Mouse (Mus musculus) heart, embryonic 15.5 days (tissue): ENCODE measurements around the gene Actr8. TPM values are rescaled to one million over a fixed set of nuclear protein-coding genes. Genes with fewer than 3 reads are reported as not detected.
A peak's percentile ranks its signal among the peaks of the same experiment; 100 is the strongest.

Source experiments
- ATAC-seq: fragments of 200-750 bp; cut with Nextera tagmentation; replicated peaks from 2 replicates; pipeline ENCODE4 v1.8.0; 2017; ENCODE audit warnings: low read depth, moderate TSS enrichment; ENCODE audit not compliant: insufficient number of reproducible peaks, insufficient read depth, low FRiP score
- H3K27ac ChIP-seq: fragments of 300-500 bp; sonication (generic); 2 replicates; pipeline ENCODE4 v1.5.1; 2015; ENCODE audit warnings: mild to moderate bottlenecking, inconsistent platforms
- H3K27me3 ChIP-seq: fragments of 300-500 bp; sonication (generic); 2 replicates; pipeline ENCODE4 v1.6.1; 2015; ENCODE audit warnings: inconsistent platforms
- H3K36me3 ChIP-seq: fragments of 300-500 bp; sonication (generic); 2 replicates; pipeline ENCODE4 v1.6.1; 2015; ENCODE audit warnings: mild to moderate bottlenecking, inconsistent platforms
- H3K4me1 ChIP-seq: fragments of 300-500 bp; sonication (generic); replicated peaks from 2 replicates; pipeline ENCODE4 v1.6.1; 2015; ENCODE audit warnings: inconsistent platforms
- H3K4me2 ChIP-seq: fragments of 300-500 bp; sonication (generic); 2 replicates; pipeline ENCODE4 v1.6.1; 2015; ENCODE audit warnings: inconsistent platforms, mild to moderate bottlenecking, moderate library complexity
- H3K4me3 ChIP-seq: fragments of 300-500 bp; sonication (generic); 2 replicates; pipeline ENCODE4 v1.5.1; 2015; ENCODE audit warnings: mild to moderate bottlenecking, inconsistent platforms
- H3K9ac ChIP-seq: fragments of 300-500 bp; sonication (generic); 2 replicates; pipeline ENCODE4 v1.6.1; 2015; ENCODE audit warnings: mild to moderate bottlenecking, inconsistent platforms
- H3K9me3 ChIP-seq: fragments of 300-500 bp; sonication (generic); replicated peaks from 2 replicates; pipeline ENCODE4 v1.6.1; 2016; ENCODE audit warnings: inconsistent platforms
- WGBS: fragments of 180-500 bp; shearing (Covaris S2); methylation state at CpG from one replicate; pipeline ENCODE4 v1.1.7; 2015; ENCODE audit warnings: mixed read lengths; 5-methylcytosine and 5-hydroxymethylcytosine counted together
- polyA plus RNA-seq: library from polyadenylated mRNA; unstranded; fragments of >200 nt; fragmentation: Nextera tagmentation; extraction: Ambion mirVana; gene quantifications from 2 replicates; pipeline ENCODE4 v1.2.1, GENCODE M21; 2015

Actr8 gene
- polyA plus RNA-seq, 1 experiment from 2014 or later: 47.0 TPM

DNA sequence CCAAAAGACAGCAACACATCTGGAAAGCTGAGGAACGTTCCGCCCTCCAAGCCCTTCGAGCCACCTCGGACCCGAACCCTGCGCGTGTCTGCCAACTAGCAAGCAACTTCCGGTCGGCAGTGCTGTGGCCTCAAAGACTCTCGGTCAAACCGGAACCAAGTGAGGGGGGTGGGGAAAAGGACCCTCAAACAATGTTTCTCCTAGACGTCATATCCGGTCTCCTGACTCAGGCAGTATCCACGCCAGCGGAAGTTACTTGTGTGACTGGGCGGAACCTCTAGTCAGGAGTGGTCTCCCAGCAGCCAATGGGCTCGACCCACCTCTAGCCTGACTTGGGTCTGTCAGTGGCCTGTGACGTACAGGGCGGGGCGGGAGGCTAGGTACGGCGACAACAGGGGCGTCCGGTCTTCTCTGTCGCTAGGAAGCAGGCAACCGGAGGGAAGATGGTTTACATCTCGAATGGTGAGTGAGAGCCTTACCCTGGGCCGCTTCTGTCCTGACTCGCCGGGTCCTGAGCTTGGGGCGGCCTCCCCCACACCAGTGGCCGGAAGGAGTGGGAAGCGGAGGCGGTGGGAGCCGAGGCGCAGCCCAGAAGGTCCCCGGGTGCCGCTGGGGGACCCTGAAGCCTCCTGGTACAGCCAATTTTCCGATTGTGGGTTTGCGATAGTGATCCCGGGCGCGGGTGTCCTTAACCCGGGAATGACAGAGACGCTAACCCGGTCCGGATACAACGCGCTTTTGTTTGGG, 9.9 kb upstream of the Actr8 start, which contains the start of gene Selenok:
Selenok (plus strand) TSS at position 234 of the 747 bp plus-strand sequence.
- H3K4me3 ChIP-seq: peak within 1 kb of the TSS; percentile 83
- no peaks in the 10 kb centered on the region for H3K27me3 ChIP-seq
- H3K9me3 ChIP-seq: no peaks in the 10 kb centered on the region
- H3K36me3 ChIP-seq: peaks cover 27% of the 10 kb centered on the region
- H3K27ac ChIP-seq: peak within 1 kb of the TSS; percentile 83
- H3K4me1 ChIP-seq: peaks cover 13% of the 10 kb centered on the region
- under 1% methylated on average over 49 of the region's 49 CpGs for WGBS
- H3K9ac ChIP-seq: peak within 1 kb of the TSS; percentile 87
- ATAC-seq: peak; percentile 100
- peak within 1 kb of the TSS; percentile 72 for H3K4me2 ChIP-seq

DNA sequence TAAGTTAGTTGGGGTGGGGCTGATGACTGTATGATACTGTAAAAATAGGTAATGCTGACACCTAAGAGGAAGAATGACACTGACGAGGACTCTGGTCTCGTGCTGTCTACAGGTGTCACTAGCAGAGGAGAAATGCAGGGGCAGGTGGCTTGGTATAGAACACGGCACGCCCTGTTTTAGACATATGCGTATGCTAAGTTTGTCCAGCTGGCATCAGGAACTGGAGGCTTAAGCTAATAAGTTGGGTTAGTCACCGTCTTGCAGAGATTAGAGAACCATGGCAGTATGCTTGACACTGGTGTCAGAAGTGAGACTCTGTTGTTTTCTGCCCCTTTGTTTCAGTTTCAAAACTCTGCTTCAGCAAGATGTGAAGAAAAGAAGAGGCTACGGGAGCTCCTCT, 6.7 kb upstream of the Actr8 start:
- H3K9ac ChIP-seq: no peak overlapping the region
- 88% methylated on average over 7 of the region's 7 CpGs for WGBS
- no peak overlapping the region for H3K4me3 ChIP-seq
- H3K27ac ChIP-seq: no peak overlapping the region
- H3K4me2 ChIP-seq: no peak overlapping the region
- H3K36me3 ChIP-seq: peaks cover 44% of the 10 kb centered on the region
- peaks cover 13% of the 10 kb centered on the region for H3K4me1 ChIP-seq
- no peak for ATAC-seq
- no peaks in the 10 kb centered on the region for H3K27me3 ChIP-seq
- no peaks in the 10 kb centered on the region for H3K9me3 ChIP-seq

DNA sequence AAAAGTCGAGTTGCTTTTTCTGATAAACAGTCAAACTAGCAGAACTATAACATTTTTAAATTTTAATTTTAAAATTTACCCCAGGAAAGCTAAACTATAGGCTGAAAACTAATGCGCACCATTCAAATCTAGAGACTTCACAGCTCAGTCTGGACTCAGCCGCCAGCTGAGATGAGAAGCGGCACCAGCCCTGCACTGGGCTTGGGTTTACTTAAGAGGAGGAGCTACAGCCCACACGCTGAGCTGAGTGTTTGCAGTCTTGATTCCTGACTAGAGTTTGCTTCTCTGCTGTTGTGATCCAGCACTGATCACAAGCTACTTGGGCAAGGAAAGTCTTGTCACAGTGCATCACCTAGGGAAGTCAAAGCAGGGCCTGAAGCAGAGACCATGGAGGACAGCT, 6.1 kb upstream of the Actr8 start:
- H3K36me3 ChIP-seq: peaks cover 44% of the 10 kb centered on the region
- no peaks in the 10 kb centered on the region for H3K9me3 ChIP-seq
- no peaks in the 10 kb centered on the region for H3K27me3 ChIP-seq
- peaks cover 13% of the 10 kb centered on the region for H3K4me1 ChIP-seq
- H3K4me3 ChIP-seq: no peak overlapping the region
- no peak overlapping the region for H3K4me2 ChIP-seq
- ATAC-seq: no peak
- no peak overlapping the region for H3K27ac ChIP-seq
- WGBS: 81% methylated on average over 5 of the region's 5 CpGs
- H3K9ac ChIP-seq: no peak overlapping the region

DNA sequence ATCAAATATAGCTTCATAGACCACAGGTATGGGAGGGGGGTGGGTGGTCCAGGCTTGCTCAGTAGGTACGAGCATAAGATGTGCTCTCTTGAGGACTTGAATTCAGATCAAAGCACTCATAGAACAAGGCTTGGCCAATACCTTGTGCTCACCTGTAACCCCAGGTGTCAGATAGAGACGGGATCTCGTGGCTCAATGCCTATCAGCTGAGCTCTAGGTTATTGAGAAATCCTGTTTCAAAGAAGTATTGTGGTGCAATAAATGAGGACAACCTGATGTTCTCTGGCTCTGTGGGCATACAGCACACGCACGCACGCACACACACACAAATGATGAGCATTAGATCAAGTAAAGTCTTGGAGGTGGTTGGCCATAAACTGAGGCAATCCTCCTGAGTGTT, 1.2 kb upstream of the Actr8 start:
- Histone ChIP-seq H3K4me1 (peaks cover 11% of the 10 kb centered on the region), H3K9ac (no peak overlapping the region), H3K36me3 (peaks cover 48% of the 10 kb centered on the region), H3K9me3 (no peaks in the 10 kb centered on the region), H3K27me3 (no peaks in the 10 kb centered on the region), H3K4me2 (no peak overlapping the region), H3K27ac (no peak overlapping the region), H3K4me3 (no peak overlapping the region)
- no peak for ATAC-seq
- 91% methylated on average over 6 of the region's 6 CpGs for WGBS

DNA sequence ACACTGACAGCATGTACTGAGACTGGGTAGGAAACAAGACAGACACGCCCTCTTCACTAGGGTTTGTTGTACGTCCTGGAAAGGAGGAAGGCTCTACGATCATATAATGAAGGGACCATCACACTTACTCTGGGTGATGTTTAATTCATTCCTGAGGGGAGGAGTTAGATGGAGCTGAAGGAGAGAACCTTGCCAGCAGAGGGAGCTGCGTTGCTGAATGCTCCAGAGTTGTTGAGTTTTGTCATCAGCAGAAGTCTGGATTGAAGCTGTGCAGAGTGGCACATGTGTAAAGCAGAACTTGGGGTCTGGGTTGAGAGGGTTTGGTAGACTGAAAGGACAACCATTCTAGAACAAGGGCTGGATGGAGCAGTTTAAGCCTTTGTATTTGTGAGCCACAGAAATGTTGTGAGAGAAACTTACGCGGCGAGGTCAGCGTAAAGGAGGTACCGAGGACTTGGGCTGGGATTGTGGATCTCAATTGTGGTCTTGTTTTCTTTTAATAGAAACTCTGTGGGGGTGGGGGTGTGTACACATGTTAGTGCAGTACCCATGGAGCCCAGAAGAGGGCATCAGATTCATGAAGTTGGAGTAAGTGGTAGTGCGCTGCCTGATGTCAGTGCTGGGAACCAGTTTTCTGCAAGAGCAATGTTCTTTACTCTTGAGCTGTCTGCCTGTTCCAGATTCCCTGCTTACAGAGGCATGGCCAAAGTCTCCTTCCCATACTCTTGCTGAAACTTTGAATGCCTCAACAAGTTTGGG, 2.5 kb downstream of the Actr8 start:
- no peak overlapping the region for H3K4me3 ChIP-seq
- H3K4me1 ChIP-seq: peaks cover 11% of the 10 kb centered on the region
- peaks cover 55% of the 10 kb centered on the region for H3K36me3 ChIP-seq
- no peak overlapping the region for H3K4me2 ChIP-seq
- no peak overlapping the region for H3K27ac ChIP-seq
- no peak for ATAC-seq
- H3K9ac ChIP-seq: no peak overlapping the region
- H3K9me3 ChIP-seq: no peaks in the 10 kb centered on the region
- 92% methylated on average over 10 of the region's 10 CpGs for WGBS
- no peaks in the 10 kb centered on the region for H3K27me3 ChIP-seq

DNA sequence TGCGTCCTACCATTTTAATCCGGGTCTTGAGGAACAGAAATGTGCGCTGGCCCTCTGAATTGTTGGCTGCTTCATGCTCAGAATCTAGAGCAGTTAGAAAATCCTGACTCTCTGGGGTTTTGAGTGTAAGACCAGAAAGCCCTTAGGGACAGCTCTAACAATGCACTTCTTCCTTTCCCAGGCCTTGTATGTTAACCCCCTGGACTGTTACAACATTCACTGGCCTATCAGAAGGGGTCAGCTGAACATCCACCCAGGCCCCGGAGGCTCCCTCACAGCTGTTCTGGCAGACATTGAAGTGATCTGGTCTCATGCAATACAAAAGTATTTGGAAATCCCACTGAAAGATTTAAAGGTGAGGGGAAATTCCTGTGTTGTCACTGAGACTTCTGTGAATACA, 8.0 kb downstream of the Actr8 start:
- no peak for ATAC-seq
- H3K4me1 ChIP-seq: no peaks in the 10 kb centered on the region
- WGBS: 92% methylated on average over 4 of the region's 4 CpGs
- no peak overlapping the region for H3K9ac ChIP-seq
- H3K4me3 ChIP-seq: no peak overlapping the region
- H3K27me3 ChIP-seq: no peaks in the 10 kb centered on the region
- peaks cover 100% of the 10 kb centered on the region for H3K36me3 ChIP-seq
- H3K27ac ChIP-seq: no peak overlapping the region
- H3K9me3 ChIP-seq: no peaks in the 10 kb centered on the region
- no peak overlapping the region for H3K4me2 ChIP-seq

DNA sequence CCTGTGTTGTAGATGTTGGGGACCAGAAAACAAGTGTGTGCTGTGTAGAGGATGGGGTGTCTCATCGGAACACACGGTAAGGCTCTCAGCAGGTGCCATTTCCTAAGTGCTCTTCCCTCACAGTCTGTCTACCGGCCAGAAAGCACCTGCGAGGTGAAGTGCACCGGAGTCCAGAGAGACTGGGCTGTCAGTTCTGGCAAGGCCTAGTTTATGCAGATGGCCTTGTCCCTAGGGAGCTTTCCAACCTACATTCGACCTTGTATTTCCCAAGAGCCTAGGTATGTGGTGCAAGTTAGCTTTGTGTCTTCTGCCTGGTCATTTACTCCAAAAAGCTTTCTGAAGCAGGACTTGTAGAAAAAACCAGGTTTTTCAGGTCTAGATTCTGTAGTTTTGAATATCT, 9.1 kb downstream of the Actr8 start:
- no peak overlapping the region for H3K27ac ChIP-seq
- WGBS: 93% methylated on average over 6 of the region's 6 CpGs

DNA sequence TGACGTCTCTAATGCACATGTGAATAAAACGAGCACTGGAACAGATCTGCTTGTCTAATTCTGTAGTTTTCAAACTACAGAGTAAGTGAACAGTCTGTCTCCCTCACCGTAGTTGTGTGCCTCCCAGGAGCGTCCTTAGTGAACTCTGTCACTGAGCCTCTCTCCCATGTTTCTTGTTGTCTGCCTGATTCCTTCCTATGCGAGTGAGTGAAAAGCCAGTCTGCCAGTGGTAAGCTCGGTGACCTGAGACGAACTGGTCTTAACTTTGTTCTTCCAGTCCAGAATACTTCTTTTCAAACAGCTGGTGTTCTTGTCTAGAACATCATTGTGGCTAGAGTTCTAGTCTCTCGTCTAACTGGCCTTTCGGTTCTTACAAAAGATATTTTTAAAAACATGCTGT, 9.6 kb downstream of the Actr8 start:
- H3K4me2 ChIP-seq: no peak overlapping the region
- no peaks in the 10 kb centered on the region for H3K4me1 ChIP-seq
- no peak overlapping the region for H3K27ac ChIP-seq
- no peaks in the 10 kb centered on the region for H3K9me3 ChIP-seq
- no peak for ATAC-seq
- peaks cover 100% of the 10 kb centered on the region for H3K36me3 ChIP-seq
- WGBS: 83% methylated on average over 9 of the region's 9 CpGs
- H3K27me3 ChIP-seq: no peaks in the 10 kb centered on the region
- H3K9ac ChIP-seq: no peak overlapping the region
- no peak overlapping the region for H3K4me3 ChIP-seq

More for the DNA sequence above, 9.1 kb downstream of the Actr8 start:
- no peaks in the 10 kb centered on the region for H3K9me3 ChIP-seq
- no peak overlapping the region for H3K4me2 ChIP-seq
- no peak overlapping the region for H3K4me3 ChIP-seq
- no peaks in the 10 kb centered on the region for H3K27me3 ChIP-seq
- no peak overlapping the region for H3K9ac ChIP-seq
- ATAC-seq: no peak
- H3K36me3 ChIP-seq: peaks cover 100% of the 10 kb centered on the region
- no peaks in the 10 kb centered on the region for H3K4me1 ChIP-seq

DNA sequence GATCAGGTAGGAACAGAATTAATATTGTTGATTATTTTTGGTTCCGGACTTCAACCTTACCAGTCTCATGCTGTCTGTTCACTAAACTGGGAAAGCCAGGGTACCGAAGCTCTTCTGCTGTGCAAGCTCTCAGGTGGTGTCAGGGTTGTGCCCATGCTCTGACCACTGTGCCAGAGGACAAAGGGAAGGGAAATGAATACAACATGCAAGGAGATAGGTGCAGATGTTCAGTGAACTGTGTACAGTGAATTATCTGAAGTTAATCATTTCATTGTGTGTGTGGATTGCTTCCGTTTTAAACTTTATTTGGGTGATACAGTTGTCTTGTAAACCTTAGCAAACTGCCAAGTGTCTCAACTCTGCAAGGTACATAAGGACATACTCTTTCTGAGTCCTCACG, 10.2 kb downstream of the Actr8 start:
- no peaks in the 10 kb centered on the region for H3K4me1 ChIP-seq
- 92% methylated on average over 4 of the region's 4 CpGs for WGBS
- no peak overlapping the region for H3K4me2 ChIP-seq
- no peak for ATAC-seq
- H3K4me3 ChIP-seq: no peak overlapping the region
- H3K27ac ChIP-seq: no peak overlapping the region
- H3K27me3 ChIP-seq: no peaks in the 10 kb centered on the region
- no peaks in the 10 kb centered on the region for H3K9me3 ChIP-seq
- H3K9ac ChIP-seq: no peak overlapping the region
- peaks cover 100% of the 10 kb centered on the region for H3K36me3 ChIP-seq

DNA sequence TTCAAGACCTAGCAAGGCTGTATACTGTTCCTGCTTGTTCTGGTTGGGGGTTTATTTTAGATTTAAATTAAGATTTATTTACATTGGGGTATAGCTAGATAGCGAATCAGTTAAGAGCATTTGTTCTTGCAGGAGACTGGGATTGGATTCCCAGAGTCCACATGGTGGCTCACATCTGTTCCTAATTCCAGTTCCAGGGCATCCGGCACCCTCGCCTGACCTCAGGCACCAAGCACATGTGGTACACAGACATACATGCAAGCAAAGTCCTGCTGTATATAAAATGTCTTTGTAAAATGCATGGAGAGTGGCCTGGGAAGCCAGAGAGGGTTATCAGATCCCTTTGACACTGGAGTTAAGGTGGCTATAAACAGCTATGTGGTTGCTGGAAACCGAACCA, 16.8 kb downstream of the Actr8 start:
- no peak overlapping the region for H3K4me3 ChIP-seq
- H3K4me1 ChIP-seq: no peaks in the 10 kb centered on the region
- H3K9me3 ChIP-seq: no peaks in the 10 kb centered on the region
- 83% methylated on average over 4 of the region's 4 CpGs for WGBS
- no peak overlapping the region for H3K4me2 ChIP-seq
- H3K27me3 ChIP-seq: no peaks in the 10 kb centered on the region
- peaks cover 67% of the 10 kb centered on the region for H3K36me3 ChIP-seq
- ATAC-seq: no peak
- no peak overlapping the region for H3K9ac ChIP-seq
- no peak overlapping the region for H3K27ac ChIP-seq

DNA sequence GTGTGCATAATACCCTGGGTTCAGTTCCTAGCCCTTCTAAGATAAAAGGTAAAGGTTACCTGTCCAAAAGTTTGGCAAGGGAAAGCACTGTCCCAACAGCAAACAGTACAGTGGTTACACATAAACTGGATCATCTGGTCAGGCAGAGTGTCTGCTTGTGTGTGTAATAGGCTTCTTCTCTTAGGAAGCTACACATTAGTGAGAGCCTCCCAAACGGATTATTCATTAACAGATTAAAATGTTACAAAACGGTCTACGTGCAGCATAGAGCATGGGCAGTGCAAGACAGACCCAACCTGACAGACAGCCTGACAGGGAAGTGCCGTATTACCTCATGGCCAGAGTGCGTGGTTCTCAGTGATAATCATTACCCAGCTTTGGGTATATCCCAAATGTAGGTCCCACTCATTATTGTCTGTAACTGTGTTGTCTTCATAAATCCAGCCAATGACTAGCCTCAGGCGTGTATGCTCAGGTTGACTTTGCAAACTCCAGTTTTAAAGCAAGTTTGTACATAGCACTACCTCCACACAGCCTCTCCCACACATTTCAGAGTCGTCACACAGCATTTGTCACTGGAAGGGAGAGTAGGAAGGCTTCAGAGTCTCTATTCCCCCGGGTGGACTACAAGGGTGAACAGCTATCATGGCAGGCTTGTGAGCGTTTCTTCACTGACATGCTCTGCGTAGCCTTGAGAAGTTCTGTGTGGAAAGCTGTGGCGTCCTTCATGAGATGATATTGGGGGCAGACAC, 18.0 kb downstream of the Actr8 start:
- Histone ChIP-seq H3K9ac (no peak overlapping the region), H3K4me1 (no peaks in the 10 kb centered on the region), H3K4me3 (no peak overlapping the region), H3K4me2 (no peak overlapping the region), H3K36me3 (peaks cover 55% of the 10 kb centered on the region), H3K27me3 (no peaks in the 10 kb centered on the region), H3K9me3 (no peaks in the 10 kb centered on the region), H3K27ac (no peak overlapping the region)
- ATAC-seq: no peak
- WGBS: 88% methylated on average over 11 of the region's 11 CpGs
